Mouse (Mus musculus): Measurements from ENCODE around the gene Pcyox1.
"Not testable (repeated sequence)": the region's sequence is repeated elsewhere in the genome, so short reads cannot be mapped to it uniquely, and the experiment has no call there.

- TF ChIP-seq CTCF, EP300 (IDR thresholded peaks at IDR 0.05; ENCODE audit: low read depth): not testable (repeated sequence)
Measured at GRCm38 (mm10) chr6:86336340-86336739, 60.6 kb downstream of the Pcyox1 start.
